Mouse (Mus musculus) kidney, adult 11 months (tissue): ENCODE measurements around the gene Nktr.

Experiments
- DNase-seq: peaks from one replicate; pipeline ENCODE4 v3.0.0; 2022

The Nktr gene

GRCm38 (mm10) chr9:121718792-121719318 is at the start of gene Nktr:
Gene Nktr (plus strand): TSS chr9:121719169.
- peak; percentile 98 for DNase-seq

- DNase-seq = peak; percentile 18
Observed at GRCm38 (mm10) chr9:121669348-121669791, 49.6 kb upstream of the Nktr start.

DNA sequence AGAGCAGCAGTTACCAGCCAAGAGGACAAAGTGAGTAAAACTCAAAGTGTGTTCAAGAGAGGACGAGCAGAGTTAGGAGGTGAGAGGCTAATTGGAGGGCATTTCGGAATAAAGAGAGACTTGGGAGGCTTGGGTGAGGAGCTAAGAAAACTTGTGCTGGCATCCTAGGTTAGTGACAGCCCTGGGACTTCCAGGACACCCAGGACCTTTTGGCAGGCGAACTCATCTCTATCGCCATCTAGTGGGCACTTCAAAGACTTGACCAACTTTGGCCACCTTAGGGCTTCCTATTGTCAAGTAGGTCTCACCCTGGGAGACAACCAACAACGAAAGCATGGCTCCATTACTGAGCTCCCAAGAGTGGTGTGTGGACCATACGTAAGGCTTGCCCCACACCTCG is 47.7 kb upstream of the Nktr start:
- DNase-seq = peak; percentile 31

- peak; percentile 14 for DNase-seq
Observed at GRCm38 (mm10) chr9:121672311-121672710, 46.7 kb upstream of the Nktr start.

DNA sequence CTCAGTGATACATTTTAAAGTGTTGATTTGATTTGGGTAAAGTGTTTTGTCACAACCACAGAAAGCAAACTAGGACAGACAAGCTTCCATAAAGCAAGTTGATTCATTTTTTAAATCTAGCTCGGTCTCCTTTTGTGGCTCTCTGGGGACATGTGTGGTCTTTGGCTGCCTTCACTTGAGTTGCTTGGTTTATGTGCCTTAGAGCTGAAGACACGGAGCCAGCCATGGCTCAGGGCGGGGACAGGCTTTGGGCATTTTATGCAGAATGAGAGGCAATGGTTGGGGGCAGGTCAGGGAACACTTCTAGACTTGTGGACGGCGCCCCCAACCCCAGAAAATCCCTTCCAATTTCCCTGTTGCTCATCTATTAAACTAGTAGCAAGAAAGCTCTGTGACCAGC is 45.3 kb upstream of the Nktr start:
- DNase-seq = no peak

- DNase-seq = peak; percentile 24
Observed at GRCm38 (mm10) chr9:121675011-121675410, 44.0 kb upstream of the Nktr start.

GRCm38 (mm10) chr9:121675556-121675955 is 43.4 kb upstream of the Nktr start:
- DNase-seq = no peak

DNA sequence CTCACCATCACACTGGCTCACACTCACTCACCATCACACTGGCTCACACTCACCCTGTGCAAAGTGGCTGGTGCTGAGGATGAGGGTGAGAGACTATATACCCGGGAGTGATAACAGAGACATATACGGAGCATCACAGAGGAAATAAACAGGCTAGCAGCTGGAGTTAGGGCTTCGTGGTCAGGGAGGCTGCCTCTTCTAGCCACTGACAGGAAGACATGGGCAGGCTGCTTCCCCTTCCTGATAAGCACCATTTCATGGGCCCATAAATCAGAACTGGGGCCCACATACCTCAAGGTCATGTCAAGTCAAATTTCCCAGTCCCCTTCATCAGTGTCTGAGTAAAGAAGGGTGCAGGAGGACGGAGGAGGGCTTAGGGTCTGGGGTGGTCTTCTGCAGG is 41.9 kb upstream of the Nktr start:
- no peak for DNase-seq

GRCm38 (mm10) chr9:121677476-121677875 is 41.5 kb upstream of the Nktr start:
- no peak for DNase-seq

- no peak for DNase-seq
Observed at GRCm38 (mm10) chr9:121679549-121679948, 39.4 kb upstream of the Nktr start.

- no peak for DNase-seq
Observed at GRCm38 (mm10) chr9:121681191-121681590, 37.8 kb upstream of the Nktr start.

- DNase-seq = no peak
Observed at GRCm38 (mm10) chr9:121682037-121682680, 36.8 kb upstream of the Nktr start.

- DNase-seq = no peak
Observed at GRCm38 (mm10) chr9:121684702-121685101, 34.3 kb upstream of the Nktr start.

- DNase-seq = no peak
Observed at GRCm38 (mm10) chr9:121690200-121690651, 28.7 kb upstream of the Nktr start.

- DNase-seq = no peak
Observed at GRCm38 (mm10) chr9:121690734-121691133, 28.2 kb upstream of the Nktr start.

- no peak for DNase-seq
Observed at GRCm38 (mm10) chr9:121694736-121695135, 24.2 kb upstream of the Nktr start.

DNA sequence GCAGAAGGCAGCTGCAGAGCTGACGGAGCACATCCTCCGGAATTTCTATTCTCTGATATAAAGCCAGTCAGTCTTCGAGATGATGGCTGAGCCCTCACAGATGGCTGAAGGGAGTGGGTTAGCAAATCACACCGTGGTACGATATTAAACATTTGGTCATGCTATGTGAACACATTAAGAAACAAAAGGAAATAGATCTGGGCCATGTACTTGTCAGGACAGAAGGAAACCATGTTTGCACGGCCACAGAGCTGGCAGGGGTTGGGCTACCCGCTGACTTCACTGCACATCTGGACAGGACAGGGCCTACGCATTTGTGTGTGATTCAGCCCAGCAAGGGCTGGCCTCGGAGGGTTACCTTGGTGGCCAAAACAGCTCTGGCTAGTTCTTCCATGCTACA is 22.3 kb upstream of the Nktr start:
- no peak for DNase-seq

GRCm38 (mm10) chr9:121697150-121698049 is 21.6 kb upstream of the Nktr start:
- peak; percentile 54 for DNase-seq

DNA sequence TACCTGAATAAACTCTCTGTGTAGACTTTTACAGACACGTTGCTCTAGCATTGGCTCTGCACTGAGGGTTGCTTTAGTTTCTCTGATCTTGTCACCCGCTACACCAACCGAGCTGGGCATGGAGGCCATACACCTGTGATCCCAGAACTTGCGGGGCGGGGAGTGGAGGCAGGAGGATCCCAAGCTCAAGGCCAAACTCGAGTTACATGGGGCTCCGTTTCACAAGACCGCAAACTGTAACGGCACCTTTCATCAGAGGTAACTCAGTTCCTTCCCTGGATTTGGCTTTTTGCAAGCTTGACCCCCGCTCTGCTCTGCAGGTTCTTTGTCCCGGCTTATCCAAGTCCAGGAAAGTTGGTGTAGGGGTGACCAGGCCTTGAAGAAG is 14.7 kb upstream of the Nktr start:
- no peak for DNase-seq

DNA sequence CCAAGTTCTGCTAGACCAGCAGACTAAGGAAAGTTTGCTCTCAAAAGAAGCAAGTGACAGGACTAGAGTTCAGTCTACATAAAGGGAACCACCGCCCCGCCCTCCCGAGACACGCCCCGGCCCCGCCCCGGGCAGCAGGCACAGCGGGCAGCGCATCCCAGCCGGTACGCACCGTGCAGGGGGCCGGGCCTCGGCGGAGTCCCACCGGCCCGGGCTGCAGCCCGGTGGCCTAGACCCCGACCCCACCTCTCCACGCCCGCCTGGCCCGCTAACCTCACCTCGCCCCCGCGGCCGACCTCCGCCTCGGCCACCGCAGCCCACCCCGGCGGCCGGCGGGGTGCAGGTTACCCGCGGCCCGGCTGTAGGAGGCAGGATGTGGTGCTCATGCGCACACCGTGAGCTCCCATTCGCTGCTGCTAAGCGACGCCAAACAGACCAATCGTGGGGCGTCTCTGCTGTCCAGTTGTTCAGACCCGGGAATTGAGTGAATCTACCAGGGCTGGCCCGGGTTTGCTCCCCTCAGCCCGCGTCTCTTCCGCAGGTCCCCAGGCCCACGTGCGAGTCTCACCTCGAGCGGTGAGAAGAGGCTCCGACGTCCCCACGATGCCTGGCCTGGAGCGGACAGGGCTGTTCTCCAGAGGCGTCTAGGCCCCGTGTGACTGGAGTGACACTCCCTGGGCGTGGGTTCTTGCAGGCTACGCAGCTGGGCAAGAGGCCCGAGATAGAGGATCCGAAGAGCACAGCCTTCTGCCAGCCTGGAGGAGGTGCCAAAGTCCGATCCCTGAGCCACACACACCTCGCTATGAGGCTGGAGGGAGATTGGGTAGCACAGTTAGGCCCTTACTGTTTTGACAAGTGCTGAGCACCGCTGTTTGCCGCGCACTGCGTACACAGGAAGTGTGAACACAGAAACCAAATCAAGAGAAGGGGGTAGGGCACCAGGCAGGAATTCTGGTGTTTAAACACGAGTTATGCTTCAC is 14.0 kb upstream of the Nktr start, which contains the start of gene Sec22c:
Sec22c (minus strand) TSS at position 845 of the 980 bp plus-strand sequence.
- DNase-seq = peak; percentile 94

GRCm38 (mm10) chr9:121706029-121706675 is 12.8 kb upstream of the Nktr start:
- no peak for DNase-seq

- no peak for DNase-seq
Observed at GRCm38 (mm10) chr9:121707801-121708200, 11.2 kb upstream of the Nktr start.
